In genomic region chr2:5844181-5844872, GRCm38 (mm10) we compare ENCODE assay signal across 8 mouse cellular contexts. TPM values are rescaled to one million over a fixed set of nuclear protein-coding genes. Genes with fewer than 3 reads are reported as not detected.
DNase-seq lines count a peak whose midpoint lies in the region; ATAC-seq and TF ChIP-seq lines count a peak whose summit lies in the region.

No protein-coding gene starts in this region.

- H3K4me2 ChIP-seq in forebrain, embryonic 13.5 days, result peak overlapping the region; percentile 64
- peak overlapping the region; percentile 73 for H3K4me2 ChIP-seq in liver, embryonic 15.5 days

- H3K36me3 ChIP-seq in heart, adult 2 months (ENCODE audit: control insufficient read depth, insufficient read depth, low read length), result peaks cover 4% of the 10 kb centered on the region; the same call in 1 of the 2 replicates
- H3K36me3 ChIP-seq in ES-Bruce4 (ENCODE audit: control insufficient read depth, insufficient read depth, low read length, poor library complexity, severe bottlenecking), result peaks cover 15% of the 10 kb centered on the region; the same call in 1 of the 2 replicates
- H3K36me3 ChIP-seq in forebrain, embryonic 13.5 days (ENCODE audit: poor library complexity, severe bottlenecking), result peaks cover 36% of the 10 kb centered on the region
- peaks cover 37% of the 10 kb centered on the region for H3K36me3 ChIP-seq in liver, embryonic 15.5 days (replicated peaks)

- peak overlapping the region; percentile 93 for H3K27ac ChIP-seq in heart, adult 2 months
- peak overlapping the region; percentile 3; the same call in 1 of the 2 replicates for H3K27ac ChIP-seq in ES-Bruce4 (ENCODE audit: insufficient read depth, low read length)
- peak overlapping the region; percentile 90 for H3K27ac ChIP-seq in forebrain, embryonic 13.5 days
- peak overlapping the region; percentile 84 for H3K27ac ChIP-seq in liver, embryonic 15.5 days (replicated peaks)

- H3K9me3 ChIP-seq in ES-Bruce4 (replicated peaks; ENCODE audit: control insufficient read depth, insufficient read depth, low read length, poor library complexity, severe bottlenecking), result no peaks in the 10 kb centered on the region
- H3K9me3 ChIP-seq in forebrain, embryonic 13.5 days (replicated peaks), result no peaks in the 10 kb centered on the region
- no peaks in the 10 kb centered on the region for H3K9me3 ChIP-seq in liver, embryonic 15.5 days (replicated peaks)

- DNase-seq in heart, adult 2 months, result no peak
- no peak for DNase-seq in heart, postnatal 10 days
- no peak for DNase-seq in right cerebral cortex, adult 18-20 months
- DNase-seq in thymus, postnatal 36 days, result no peak
- no peak for DNase-seq in ovary, adult 18-20 months (ENCODE audit: low spot score)

- no peak for TF ChIP-seq CTCF in heart, adult 2 months (IDR thresholded peaks at IDR 0.05)
- no peak for TF ChIP-seq CTCF in ES-Bruce4 (IDR thresholded peaks at IDR 0.05; ENCODE audit: low read depth, low read length)

- peak overlapping the region; percentile 74 for H3K4me3 ChIP-seq in heart, adult 2 months
- H3K4me3 ChIP-seq in ES-Bruce4 (ENCODE audit: low read depth, low read length), result peak overlapping the region; percentile 85
- H3K4me3 ChIP-seq in forebrain, embryonic 13.5 days, result peak overlapping the region; percentile 80
- H3K4me3 ChIP-seq in liver, embryonic 15.5 days (replicated peaks), result peak overlapping the region; percentile 77

- intact Hi-C loops in heart, adult 2 months (cut with DNase I), result loop anchor here (2.0 kb wide), 1 partner anchor 106 kb away; the partner anchor contains the start of gene Upf2
- intact Hi-C loops in heart, postnatal 10 days (cut with DNase I), result no loop called here

- WGBS in heart, adult 2 months, result 4% methylated on average over 23 of the region's 23 CpGs
- WGBS in forebrain, embryonic 13.5 days, result 4% methylated on average over 23 of the region's 23 CpGs
- WGBS in liver, embryonic 15.5 days (ENCODE audit: insufficient replicate concordance), result 2% methylated on average over 23 of the region's 23 CpGs

- TF ChIP-seq EP300 in heart, adult 2 months (IDR thresholded peaks at IDR 0.05; ENCODE audit: insufficient read depth, low read depth, low read length), result no peak
- TF ChIP-seq EP300 in ES-Bruce4 (IDR thresholded peaks at IDR 0.05; ENCODE audit: insufficient read depth, low read depth, low read length), result no peak

- peak overlapping the region; percentile 69 for H3K9ac ChIP-seq in heart, adult 2 months (ENCODE audit: low read depth, low read length)
- H3K9ac ChIP-seq in ES-Bruce4 (ENCODE audit: low read depth, poor library complexity, severe bottlenecking), result peak overlapping the region; percentile 72
- H3K9ac ChIP-seq in forebrain, embryonic 13.5 days, result peak overlapping the region; percentile 74
- peak overlapping the region; percentile 76 for H3K9ac ChIP-seq in liver, embryonic 15.5 days

- ATAC-seq in forebrain, embryonic 13.5 days, result peak; percentile 5; the same call in 1 of the 2 replicates
- ATAC-seq in liver, embryonic 15.5 days (ENCODE audit: insufficient read depth), result peak; percentile 58

- no peaks in the 10 kb centered on the region for H3K4me1 ChIP-seq in heart, adult 2 months (ENCODE audit: control insufficient read depth, insufficient read depth, low read length)
- no peaks in the 10 kb centered on the region for H3K4me1 ChIP-seq in ES-Bruce4 (ENCODE audit: control insufficient read depth, insufficient read depth, low read length)
- H3K4me1 ChIP-seq in forebrain, embryonic 13.5 days, result peaks cover 23% of the 10 kb centered on the region
- H3K4me1 ChIP-seq in liver, embryonic 15.5 days (replicated peaks), result peaks cover 27% of the 10 kb centered on the region

- H3K79me2 ChIP-seq in heart, adult 2 months (replicated peaks; ENCODE audit: control insufficient read depth, insufficient read depth, low read length), result peaks cover 3% of the 10 kb centered on the region

- H3K27me3 ChIP-seq in heart, adult 2 months (ENCODE audit: control insufficient read depth, insufficient read depth, low read length), result no peaks in the 10 kb centered on the region
- H3K27me3 ChIP-seq in ES-Bruce4 (ENCODE audit: control insufficient read depth, insufficient read depth, low read length, poor library complexity, severe bottlenecking), result no peaks in the 10 kb centered on the region
- H3K27me3 ChIP-seq in forebrain, embryonic 13.5 days, result no peaks in the 10 kb centered on the region
- no peaks in the 10 kb centered on the region for H3K27me3 ChIP-seq in liver, embryonic 15.5 days

- TF ChIP-seq POLR2A in heart, adult 2 months (IDR thresholded peaks at IDR 0.05; ENCODE audit: insufficient read depth, low read depth, low read length), result no peak
- TF ChIP-seq POLR2A in ES-Bruce4 (IDR thresholded peaks at IDR 0.05; ENCODE audit: insufficient read depth, low read length), result no peak

RNA-seq across cellular contexts. Expression of gene Nudt5, which starts 0.5 kb away (rescaled TPM):
- total RNA-seq in heart, adult 2 months (2021), result 10 to 100 TPM; 12.4 to 12.8 TPM
- polyA plus RNA-seq in heart, adult 2 months (2012; rRNA removed), result 4.3 and 7.5 TPM in 2 replicates
- 10 to 100 TPM; 23.4 to 26.3 TPM for total RNA-seq in heart, postnatal 10 days (2021)
- polyA plus RNA-seq in ES-Bruce4 (2011; ENCODE audit: insufficient read depth, insufficient read length, low read depth, missing spikeins), result 112 and 123 TPM in 2 replicates
- 56.3 and 58.4 TPM in 2 replicates for polyA plus RNA-seq in forebrain, embryonic 13.5 days (2015; fragmentation: Nextera tagmentation; extraction: Ambion mirVana)
- polyA plus RNA-seq in liver, embryonic 15.5 days (2015; fragmentation: Nextera tagmentation; extraction: Ambion mirVana), result 41.1 and 47.0 TPM in 2 replicates

RNA-seq across cellular contexts. Expression of gene Cdc123, which starts 0.6 kb away (rescaled TPM):
- total RNA-seq in heart, adult 2 months (2021), result 10 to 100 TPM; 79.3 to 86.8 TPM
- 48.2 and 74.2 TPM in 2 replicates for polyA plus RNA-seq in heart, adult 2 months (2012; rRNA removed)
- total RNA-seq in heart, postnatal 10 days (2021), result 10 to 100 TPM; 85.3 to 92.4 TPM
- polyA plus RNA-seq in ES-Bruce4 (2011; ENCODE audit: insufficient read depth, insufficient read length, low read depth, missing spikeins), result 133 and 142 TPM in 2 replicates
- polyA plus RNA-seq in forebrain, embryonic 13.5 days (2015; fragmentation: Nextera tagmentation; extraction: Ambion mirVana), result 396 and 404 TPM in 2 replicates
- 130 and 139 TPM in 2 replicates for polyA plus RNA-seq in liver, embryonic 15.5 days (2015; fragmentation: Nextera tagmentation; extraction: Ambion mirVana)

RNA-seq across cellular contexts. Expression of gene Gm13199, which starts 18.4 kb away (rescaled TPM):
- not detected for total RNA-seq in heart, adult 2 months (2021)
- not detected in 2 replicates for polyA plus RNA-seq in heart, adult 2 months (2012; rRNA removed)
- not detected for total RNA-seq in heart, postnatal 10 days (2021)
- 1.0 and 2.1 TPM in 2 replicates for polyA plus RNA-seq in ES-Bruce4 (2011; ENCODE audit: insufficient read depth, insufficient read length, low read depth, missing spikeins)
- polyA plus RNA-seq in forebrain, embryonic 13.5 days (2015; fragmentation: Nextera tagmentation; extraction: Ambion mirVana), result 2.0 and 2.3 TPM in 2 replicates
- polyA plus RNA-seq in liver, embryonic 15.5 days (2015; fragmentation: Nextera tagmentation; extraction: Ambion mirVana), result 0.45 and 0.50 TPM in 2 replicates

RNA-seq across cellular contexts. Expression of gene Sec61a2, which starts 50.9 kb away (rescaled TPM):
- 10 to 100 TPM; 12.1 to 12.7 TPM for total RNA-seq in heart, adult 2 months (2021)
- polyA plus RNA-seq in heart, adult 2 months (2012; rRNA removed), result 18.4 and 39.4 TPM in 2 replicates
- total RNA-seq in heart, postnatal 10 days (2021), result 10 to 100 TPM; 20.3 to 23.6 TPM
- 103 and 106 TPM in 2 replicates for polyA plus RNA-seq in ES-Bruce4 (2011; ENCODE audit: insufficient read depth, insufficient read length, low read depth, missing spikeins)
- polyA plus RNA-seq in forebrain, embryonic 13.5 days (2015; fragmentation: Nextera tagmentation; extraction: Ambion mirVana), result 80.4 and 88.6 TPM in 2 replicates
- polyA plus RNA-seq in liver, embryonic 15.5 days (2015; fragmentation: Nextera tagmentation; extraction: Ambion mirVana), result 11.6 and 13.1 TPM in 2 replicates

Comparison
In these comparisons a context has a peak if more than half of its experiments do, and no peak if none do; other contexts are left out.
1. H3K27ac ChIP-seq: peak in every context shown above with its lines; median percentile 93 in heart, adult 2 months; 90 in forebrain, embryonic 13.5 days; 84 in liver, embryonic 15.5 days; 3 in ES-Bruce4.